Mouse (Mus musculus): Measurements from ENCODE around the gene Rpl9-ps1. TPM values are rescaled to one million over a fixed set of nuclear protein-coding genes. Genes with fewer than 3 reads are reported as not detected.

Gene Rpl9-ps1
- total RNA-seq (2021) (not detected), polyA plus RNA-seq (2012; rRNA removed) (not detected in 2 replicates)
- long read RNA-seq, result 0 reads

GRCm38 (mm10) chr11:83645521-83645920 lies at the start of gene Rpl9-ps1:
Gene Rpl9-ps1, minus strand, starts transcription at chr11:83645621.
- Histone ChIP-seq H3K9ac (ENCODE audit: low read depth, low read length) (no peak within 1 kb of the TSS), H3K27me3 (ENCODE audit: control insufficient read depth, insufficient read depth, low read length) (no peaks in the 10 kb centered on the region), H3K36me3 (ENCODE audit: control insufficient read depth, insufficient read depth, low read length) (no peaks in the 10 kb centered on the region), H3K27ac (no peak within 1 kb of the TSS), H3K4me3 (no peak within 1 kb of the TSS), H3K4me1 (ENCODE audit: control insufficient read depth, insufficient read depth, low read length) (no peaks in the 10 kb centered on the region), H3K79me2 (replicated peaks; ENCODE audit: control insufficient read depth, insufficient read depth, low read length) (no peaks in the 10 kb centered on the region)
- DNase-seq, result no peak
- TF ChIP-seq EP300 (IDR thresholded peaks at IDR 0.05; ENCODE audit: insufficient read depth, low read depth, low read length), result no peak
- 88% methylated on average over 1 of the region's 1 CpGs for WGBS
- intact Hi-C loops (cut with DNase I), result no loop called here

GRCm38 (mm10) chr11:83692008-83692407 lies 46.6 kb upstream of the Rpl9-ps1 start:
- H3K4me1 ChIP-seq (ENCODE audit: control insufficient read depth, insufficient read depth, low read length), result no peaks in the 10 kb centered on the region
- WGBS, result 41% methylated on average over 1 of the region's 1 CpGs
- H3K4me3 ChIP-seq, result no peak overlapping the region
- no peak overlapping the region for H3K27ac ChIP-seq
- no peaks in the 10 kb centered on the region for H3K36me3 ChIP-seq (ENCODE audit: control insufficient read depth, insufficient read depth, low read length)
- H3K27me3 ChIP-seq (ENCODE audit: control insufficient read depth, insufficient read depth, low read length), result no peaks in the 10 kb centered on the region
- TF ChIP-seq CTCF (IDR thresholded peaks at IDR 0.05) (no peak), EP300 (IDR thresholded peaks at IDR 0.05; ENCODE audit: insufficient read depth, low read depth, low read length) (no peak), POLR2A (IDR thresholded peaks at IDR 0.05; ENCODE audit: insufficient read depth, low read depth, low read length) (no peak)
- intact Hi-C loops (cut with DNase I), result no loop called here
- no peak overlapping the region for H3K9ac ChIP-seq (ENCODE audit: low read depth, low read length)
- H3K79me2 ChIP-seq (replicated peaks; ENCODE audit: control insufficient read depth, insufficient read depth, low read length), result no peaks in the 10 kb centered on the region
- DNase-seq, result no peak

GRCm38 (mm10) chr11:83689918-83690317 lies 44.5 kb upstream of the Rpl9-ps1 start:
- no peak for TF ChIP-seq POLR2A (IDR thresholded peaks at IDR 0.05; ENCODE audit: insufficient read depth, low read depth, low read length)
- no peak for TF ChIP-seq EP300 (IDR thresholded peaks at IDR 0.05; ENCODE audit: insufficient read depth, low read depth, low read length)
- TF ChIP-seq CTCF (IDR thresholded peaks at IDR 0.05), result no peak
- 65% methylated on average over 1 of the region's 1 CpGs for WGBS
- intact Hi-C loops (cut with DNase I), result no loop called here

GRCm38 (mm10) chr11:83675665-83676064 lies 30.2 kb upstream of the Rpl9-ps1 start:
- Histone ChIP-seq H3K4me3 (no peak overlapping the region), H3K4me1 (ENCODE audit: control insufficient read depth, insufficient read depth, low read length) (no peaks in the 10 kb centered on the region), H3K79me2 (replicated peaks; ENCODE audit: control insufficient read depth, insufficient read depth, low read length) (no peaks in the 10 kb centered on the region), H3K27ac (no peak overlapping the region), H3K9ac (ENCODE audit: low read depth, low read length) (no peak overlapping the region), H3K36me3 (ENCODE audit: control insufficient read depth, insufficient read depth, low read length) (no peaks in the 10 kb centered on the region), H3K27me3 (ENCODE audit: control insufficient read depth, insufficient read depth, low read length) (no peaks in the 10 kb centered on the region)
- DNase-seq, result no peak
- intact Hi-C loops (cut with DNase I), result loop anchor here (1.0 kb wide), 1 partner anchor 21 kb away; no protein-coding TSS in a partner anchor
- 50% methylated on average over 1 of the region's 1 CpGs for WGBS
- TF ChIP-seq EP300 (IDR thresholded peaks at IDR 0.05; ENCODE audit: insufficient read depth, low read depth, low read length) (no peak), CTCF (IDR thresholded peaks at IDR 0.05) (no peak), POLR2A (IDR thresholded peaks at IDR 0.05; ENCODE audit: insufficient read depth, low read depth, low read length) (no peak)

More at GRCm38 (mm10) chr11:83689918-83690317, 44.5 kb upstream of the Rpl9-ps1 start:
- no peak overlapping the region for H3K9ac ChIP-seq (ENCODE audit: low read depth, low read length)
- no peak overlapping the region for H3K27ac ChIP-seq
- no peaks in the 10 kb centered on the region for H3K36me3 ChIP-seq (ENCODE audit: control insufficient read depth, insufficient read depth, low read length)
- H3K27me3 ChIP-seq (ENCODE audit: control insufficient read depth, insufficient read depth, low read length), result no peaks in the 10 kb centered on the region
- H3K4me1 ChIP-seq (ENCODE audit: control insufficient read depth, insufficient read depth, low read length), result no peaks in the 10 kb centered on the region
- no peak overlapping the region for H3K4me3 ChIP-seq
- no peaks in the 10 kb centered on the region for H3K79me2 ChIP-seq (replicated peaks; ENCODE audit: control insufficient read depth, insufficient read depth, low read length)
- no peak for DNase-seq

- intact Hi-C loops (cut with DNase I), result loop anchor here (5.0 kb wide), 1 partner anchor 46 kb away; no protein-coding TSS in a partner anchor
- no peak for TF ChIP-seq CTCF (IDR thresholded peaks at IDR 0.05)
These were observed 26.3 kb upstream of the Rpl9-ps1 start for GRCm38 (mm10) chr11:83671743-83672142.

GRCm38 (mm10) chr11:83663532-83663931 lies 18.1 kb upstream of the Rpl9-ps1 start:
- Histone ChIP-seq H3K79me2 (replicated peaks; ENCODE audit: control insufficient read depth, insufficient read depth, low read length) (no peaks in the 10 kb centered on the region), H3K4me1 (ENCODE audit: control insufficient read depth, insufficient read depth, low read length) (no peaks in the 10 kb centered on the region), H3K4me3 (no peak overlapping the region), H3K36me3 (ENCODE audit: control insufficient read depth, insufficient read depth, low read length) (no peaks in the 10 kb centered on the region), H3K27ac (no peak overlapping the region), H3K27me3 (ENCODE audit: control insufficient read depth, insufficient read depth, low read length) (no peaks in the 10 kb centered on the region), H3K9ac (ENCODE audit: low read depth, low read length) (no peak overlapping the region)
- no peak for DNase-seq
- 56% methylated on average over 5 of the region's 5 CpGs for WGBS
- TF ChIP-seq CTCF (IDR thresholded peaks at IDR 0.05) (no peak), POLR2A (IDR thresholded peaks at IDR 0.05; ENCODE audit: insufficient read depth, low read depth, low read length) (no peak), EP300 (IDR thresholded peaks at IDR 0.05; ENCODE audit: insufficient read depth, low read depth, low read length) (no peak)
- intact Hi-C loops (cut with DNase I), result no loop called here

More at GRCm38 (mm10) chr11:83671743-83672142, 26.3 kb upstream of the Rpl9-ps1 start:
- no peak overlapping the region for H3K4me3 ChIP-seq
- no peaks in the 10 kb centered on the region for H3K36me3 ChIP-seq (ENCODE audit: control insufficient read depth, insufficient read depth, low read length)
- no peak overlapping the region for H3K9ac ChIP-seq (ENCODE audit: low read depth, low read length)
- H3K79me2 ChIP-seq (replicated peaks; ENCODE audit: control insufficient read depth, insufficient read depth, low read length), result no peaks in the 10 kb centered on the region
- H3K27me3 ChIP-seq (ENCODE audit: control insufficient read depth, insufficient read depth, low read length), result no peaks in the 10 kb centered on the region
- H3K4me1 ChIP-seq (ENCODE audit: control insufficient read depth, insufficient read depth, low read length), result no peaks in the 10 kb centered on the region
- no peak for DNase-seq
- no peak overlapping the region for H3K27ac ChIP-seq

Measured in heart, adult 2 months (tissue).